Mouse (Mus musculus) liver, postnatal 0 days (tissue): ENCODE results near the gene Calm5.

Source experiments
- CTCF ChIP-seq: sonication (generic); IDR thresholded peaks from 2 replicates; pipeline ENCODE4 v1.5.1; 2016; ENCODE audit warnings: antibody characterized with exemption, low read depth
- EP300 ChIP-seq: IDR thresholded peaks from 2 replicates; pipeline ENCODE4 v1.6.1; 2016; ENCODE audit warnings: antibody characterized with exemption, low read depth, mild to moderate bottlenecking

- TF ChIP-seq CTCF (no peak), EP300 (no peak)
Measured at GRCm38 (mm10) chr13:3876448-3876847, 22.5 kb downstream of the Calm5 start.
